Mouse (Mus musculus): ENCODE measurements around the gene Olfr816. TPM values are rescaled to one million over a fixed set of nuclear protein-coding genes. Genes with fewer than 3 reads are reported as not detected.
"Not testable (repeated sequence)": the region's sequence is repeated elsewhere in the genome, so short reads cannot be mapped to it uniquely, and the experiment has no call there.

Olfr816 gene
- total RNA-seq (2014; rRNA removed) (not detected in 2 replicates), polyA plus RNA-seq (2015; fragmentation: Nextera tagmentation; extraction: Ambion mirVana) (not detected in 2 replicates)

GRCm38 (mm10) chr10:129915497-129915896 lies at the start of gene Olfr816:
Gene Olfr816 (minus strand): TSS chr10:129915597.
- H3K27ac ChIP-seq (ENCODE audit: low read depth, low read length): no peak within 1 kb of the TSS
- ATAC-seq (ENCODE audit: low FRiP score) (no peak), DNase-seq (ENCODE audit: low spot score) (no peak)
- H3K27me3 ChIP-seq (ENCODE audit: insufficient read depth, low read length): no peaks in the 10 kb centered on the region
- no peak within 1 kb of the TSS for H3K4me3 ChIP-seq (ENCODE audit: low read depth, low read length)
- H3K4me2 ChIP-seq (ENCODE audit: low read depth, low read length, poor library complexity, severe bottlenecking): no peak within 1 kb of the TSS
- no peaks in the 10 kb centered on the region for H3K36me3 ChIP-seq (ENCODE audit: insufficient read depth, low read length)
- no peaks in the 10 kb centered on the region for H3K4me1 ChIP-seq (ENCODE audit: insufficient read depth, low read length)
- no peaks in the 10 kb centered on the region for H3K9me3 ChIP-seq (ENCODE audit: low read length)
- H3K9ac ChIP-seq (replicated peaks; ENCODE audit: low read length, poor library complexity, severe bottlenecking): no peak within 1 kb of the TSS
- TF ChIP-seq CTCF (IDR thresholded peaks at IDR 0.05): no peak
- WGBS: 61% methylated on average over 1 of the region's 1 CpGs

DNA sequence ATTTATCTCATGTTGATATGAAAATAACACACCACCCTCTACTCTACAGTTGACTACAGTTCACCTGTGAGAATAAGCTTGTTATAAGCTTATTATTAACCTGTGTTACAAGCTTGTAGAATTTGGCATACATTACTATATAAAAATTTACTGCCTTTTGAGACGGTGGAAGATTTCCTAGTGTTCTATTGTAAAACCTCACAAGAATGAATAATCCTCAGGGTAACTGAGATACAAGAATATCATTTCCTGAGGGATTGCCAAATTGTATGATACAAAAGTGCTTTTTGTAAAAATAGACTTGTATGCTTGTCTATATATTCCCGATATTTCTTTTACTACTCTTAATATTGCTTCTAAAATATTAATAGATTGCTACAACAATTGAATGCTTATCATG lies 33.6 kb upstream of the Olfr816 start, which contains the start of gene Olfr818:
Gene Olfr818 (minus strand): TSS at position 101 of the 400 bp plus-strand sequence.
- Histone ChIP-seq H3K27me3 (ENCODE audit: insufficient read depth, low read length) (no peaks in the 10 kb centered on the region), H3K4me3 (ENCODE audit: low read depth, low read length) (no peak within 1 kb of the TSS), H3K9me3 (ENCODE audit: low read length) (no peaks in the 10 kb centered on the region), H3K4me2 (ENCODE audit: low read depth, low read length, poor library complexity, severe bottlenecking) (no peak within 1 kb of the TSS), H3K27ac (ENCODE audit: low read depth, low read length) (no peak within 1 kb of the TSS), H3K36me3 (ENCODE audit: insufficient read depth, low read length) (no peaks in the 10 kb centered on the region), H3K9ac (replicated peaks; ENCODE audit: low read length, poor library complexity, severe bottlenecking) (no peak within 1 kb of the TSS), H3K4me1 (ENCODE audit: insufficient read depth, low read length) (no peaks in the 10 kb centered on the region)
- 79% methylated on average over 2 of the region's 2 CpGs for WGBS
- ATAC-seq (ENCODE audit: low FRiP score) (no peak), DNase-seq (ENCODE audit: low spot score) (no peak)
- no peak for TF ChIP-seq CTCF (IDR thresholded peaks at IDR 0.05)

- not testable (repeated sequence) for H3K4me3 ChIP-seq (ENCODE audit: low read depth, low read length); H3K9ac ChIP-seq (replicated peaks; ENCODE audit: low read length, poor library complexity, severe bottlenecking); H3K36me3 ChIP-seq (ENCODE audit: insufficient read depth, low read length); ATAC-seq (ENCODE audit: low FRiP score); DNase-seq (ENCODE audit: low spot score); H3K27ac ChIP-seq (ENCODE audit: low read depth, low read length); H3K4me1 ChIP-seq (ENCODE audit: insufficient read depth, low read length); H3K9me3 ChIP-seq (ENCODE audit: low read length); H3K27me3 ChIP-seq (ENCODE audit: insufficient read depth, low read length); H3K4me2 ChIP-seq (ENCODE audit: low read depth, low read length, poor library complexity, severe bottlenecking)
- no CpG with 5 or more reads among the region's 1 CpGs for WGBS
Measured at GRCm38 (mm10) chr10:129905767-129906166, 9.6 kb downstream of the Olfr816 start, which contains the start of gene Olfr815. Gene Olfr815 (minus strand): TSS chr10:129905867.

- Histone ChIP-seq H3K9me3 (ENCODE audit: low read length) (no peaks in the 10 kb centered on the region), H3K4me2 (ENCODE audit: low read depth, low read length, poor library complexity, severe bottlenecking) (no peak overlapping the region), H3K36me3 (ENCODE audit: insufficient read depth, low read length) (no peaks in the 10 kb centered on the region), H3K4me1 (ENCODE audit: insufficient read depth, low read length) (no peaks in the 10 kb centered on the region), H3K27ac (ENCODE audit: low read depth, low read length) (no peak overlapping the region), H3K4me3 (ENCODE audit: low read depth, low read length) (no peak overlapping the region), H3K27me3 (ENCODE audit: insufficient read depth, low read length) (no peaks in the 10 kb centered on the region), H3K9ac (replicated peaks; ENCODE audit: low read length, poor library complexity, severe bottlenecking) (no peak overlapping the region)
- 96% methylated on average over 7 of the region's 7 CpGs for WGBS
- no peak for TF ChIP-seq CTCF (IDR thresholded peaks at IDR 0.05)
- ATAC-seq (ENCODE audit: low FRiP score) (no peak), DNase-seq (ENCODE audit: low spot score) (no peak)
Measured at GRCm38 (mm10) chr10:129885934-129886333, 29.5 kb downstream of the Olfr816 start.

GRCm38 (mm10) chr10:129885496-129885895 lies 29.9 kb downstream of the Olfr816 start:
- H3K9ac ChIP-seq (replicated peaks; ENCODE audit: low read length, poor library complexity, severe bottlenecking); DNase-seq (ENCODE audit: low spot score); H3K4me3 ChIP-seq (ENCODE audit: low read depth, low read length); H3K36me3 ChIP-seq (ENCODE audit: insufficient read depth, low read length); H3K27ac ChIP-seq (ENCODE audit: low read depth, low read length); H3K4me1 ChIP-seq (ENCODE audit: insufficient read depth, low read length); H3K27me3 ChIP-seq (ENCODE audit: insufficient read depth, low read length); ATAC-seq (ENCODE audit: low FRiP score); H3K9me3 ChIP-seq (ENCODE audit: low read length); H3K4me2 ChIP-seq (ENCODE audit: low read depth, low read length, poor library complexity, severe bottlenecking): not testable (repeated sequence)
- 88% methylated on average over 6 of the region's 6 CpGs for WGBS

DNA sequence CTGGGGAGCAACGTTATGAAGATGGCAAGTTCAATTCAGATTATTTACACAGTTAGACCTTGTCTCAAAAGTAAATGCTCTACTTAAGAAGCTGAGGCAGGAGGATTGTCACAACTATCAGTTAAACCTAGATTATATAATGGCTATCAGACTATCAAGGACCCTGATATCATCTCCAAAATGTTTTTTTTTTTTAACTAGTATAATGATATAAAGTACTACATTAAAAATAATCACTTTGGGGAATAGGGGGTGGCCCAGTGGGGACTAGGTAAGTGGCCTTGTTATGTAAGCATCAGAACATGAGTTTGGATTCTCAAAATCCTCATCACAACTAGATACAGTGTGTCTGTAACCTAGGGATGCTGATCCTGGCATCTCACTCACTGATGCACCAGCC lies 35.6 kb downstream of the Olfr816 start, which contains the start of gene Olfr814:
Gene Olfr814 (minus strand): TSS at position 101 of the 400 bp plus-strand sequence.
- not testable (repeated sequence) for H3K27me3 ChIP-seq (ENCODE audit: insufficient read depth, low read length); H3K4me1 ChIP-seq (ENCODE audit: insufficient read depth, low read length); H3K36me3 ChIP-seq (ENCODE audit: insufficient read depth, low read length); H3K4me2 ChIP-seq (ENCODE audit: low read depth, low read length, poor library complexity, severe bottlenecking); ATAC-seq (ENCODE audit: low FRiP score); H3K9ac ChIP-seq (replicated peaks; ENCODE audit: low read length, poor library complexity, severe bottlenecking); H3K4me3 ChIP-seq (ENCODE audit: low read depth, low read length); H3K9me3 ChIP-seq (ENCODE audit: low read length); H3K27ac ChIP-seq (ENCODE audit: low read depth, low read length); DNase-seq (ENCODE audit: low spot score)
- no CpG with 5 or more reads among the region's 1 CpGs for WGBS

Other genes starting within 250 kb of the Olfr816 start
- gene Olfr801, start 241.7 kb downstream of the Olfr816 start, total RNA-seq (2014; rRNA removed): not detected in 2 replicates
- gene Olfr801, start 241.7 kb downstream of the Olfr816 start, polyA plus RNA-seq (2015; fragmentation: Nextera tagmentation; extraction: Ambion mirVana): not detected in 2 replicates
- not detected in 2 replicates for gene Olfr802, start 227.4 kb downstream of the Olfr816 start, total RNA-seq (2014; rRNA removed)
- gene Olfr802, start 227.4 kb downstream of the Olfr816 start, polyA plus RNA-seq (2015; fragmentation: Nextera tagmentation; extraction: Ambion mirVana): 0.04 and 0.11 TPM in 2 replicates
- not detected in 2 replicates for gene Olfr803, start 221.3 kb downstream of the Olfr816 start, total RNA-seq (2014; rRNA removed)
- not detected in 2 replicates for gene Olfr803, start 221.3 kb downstream of the Olfr816 start, polyA plus RNA-seq (2015; fragmentation: Nextera tagmentation; extraction: Ambion mirVana)
- gene Olfr804, start 212.4 kb downstream of the Olfr816 start, total RNA-seq (2014; rRNA removed): not detected in 2 replicates
- gene Olfr804, start 212.4 kb downstream of the Olfr816 start, polyA plus RNA-seq (2015; fragmentation: Nextera tagmentation; extraction: Ambion mirVana): not detected in 2 replicates
- gene Olfr805, start 186.2 kb downstream of the Olfr816 start, total RNA-seq (2014; rRNA removed): not detected in 2 replicates
- not detected in 2 replicates for gene Olfr805, start 186.2 kb downstream of the Olfr816 start, polyA plus RNA-seq (2015; fragmentation: Nextera tagmentation; extraction: Ambion mirVana)
- not detected in 2 replicates for gene Olfr806, start 173.7 kb downstream of the Olfr816 start, total RNA-seq (2014; rRNA removed)
- gene Olfr806, start 173.7 kb downstream of the Olfr816 start, polyA plus RNA-seq (2015; fragmentation: Nextera tagmentation; extraction: Ambion mirVana): not detected in 2 replicates
- gene Olfr807, start 157.8 kb downstream of the Olfr816 start, total RNA-seq (2014; rRNA removed): not detected in 2 replicates
- not detected in 2 replicates for gene Olfr807, start 157.8 kb downstream of the Olfr816 start, polyA plus RNA-seq (2015; fragmentation: Nextera tagmentation; extraction: Ambion mirVana)
- gene Olfr808, start 150.1 kb downstream of the Olfr816 start, total RNA-seq (2014; rRNA removed): not detected in 2 replicates
- gene Olfr808, start 150.1 kb downstream of the Olfr816 start, polyA plus RNA-seq (2015; fragmentation: Nextera tagmentation; extraction: Ambion mirVana): not detected in 2 replicates
- not detected in 2 replicates for gene Olfr809, start 141.0 kb downstream of the Olfr816 start, total RNA-seq (2014; rRNA removed)
- not detected in 2 replicates for gene Olfr809, start 141.0 kb downstream of the Olfr816 start, polyA plus RNA-seq (2015; fragmentation: Nextera tagmentation; extraction: Ambion mirVana)
- not detected in 2 replicates for gene Olfr810, start 120.7 kb downstream of the Olfr816 start, total RNA-seq (2014; rRNA removed)
- gene Olfr810, start 120.7 kb downstream of the Olfr816 start, polyA plus RNA-seq (2015; fragmentation: Nextera tagmentation; extraction: Ambion mirVana): not detected in 2 replicates
- gene Olfr811, start 111.2 kb downstream of the Olfr816 start, total RNA-seq (2014; rRNA removed): not detected in 2 replicates
- not detected in 2 replicates for gene Olfr811, start 111.2 kb downstream of the Olfr816 start, polyA plus RNA-seq (2015; fragmentation: Nextera tagmentation; extraction: Ambion mirVana)
- not detected in 2 replicates for gene Olfr812, start 69.5 kb downstream of the Olfr816 start, total RNA-seq (2014; rRNA removed)
- not detected in 2 replicates for gene Olfr812, start 69.5 kb downstream of the Olfr816 start, polyA plus RNA-seq (2015; fragmentation: Nextera tagmentation; extraction: Ambion mirVana)
- not detected in 2 replicates for gene Olfr813, start 60.2 kb downstream of the Olfr816 start, total RNA-seq (2014; rRNA removed)
- not detected in 2 replicates for gene Olfr813, start 60.2 kb downstream of the Olfr816 start, polyA plus RNA-seq (2015; fragmentation: Nextera tagmentation; extraction: Ambion mirVana)
- gene Olfr814, start 35.7 kb downstream of the Olfr816 start, total RNA-seq (2014; rRNA removed): not detected in 2 replicates
- gene Olfr814, start 35.7 kb downstream of the Olfr816 start, polyA plus RNA-seq (2015; fragmentation: Nextera tagmentation; extraction: Ambion mirVana): not detected in 2 replicates
- not detected in 2 replicates for gene Olfr815, start 9.7 kb downstream of the Olfr816 start, total RNA-seq (2014; rRNA removed)
- gene Olfr815, start 9.7 kb downstream of the Olfr816 start, polyA plus RNA-seq (2015; fragmentation: Nextera tagmentation; extraction: Ambion mirVana): not detected in 2 replicates
- not detected in 2 replicates for gene Olfr818, start 33.5 kb upstream of the Olfr816 start, total RNA-seq (2014; rRNA removed)
- not detected in 2 replicates for gene Olfr818, start 33.5 kb upstream of the Olfr816 start, polyA plus RNA-seq (2015; fragmentation: Nextera tagmentation; extraction: Ambion mirVana)
- gene Olfr819, start 51.7 kb upstream of the Olfr816 start, total RNA-seq (2014; rRNA removed): not detected in 2 replicates
- not detected in 2 replicates for gene Olfr819, start 51.7 kb upstream of the Olfr816 start, polyA plus RNA-seq (2015; fragmentation: Nextera tagmentation; extraction: Ambion mirVana)
- gene Olfr247, start 60.5 kb upstream of the Olfr816 start, total RNA-seq (2014; rRNA removed): not detected in 2 replicates
- not detected in 2 replicates for gene Olfr247, start 60.5 kb upstream of the Olfr816 start, polyA plus RNA-seq (2015; fragmentation: Nextera tagmentation; extraction: Ambion mirVana)
- not detected in 2 replicates for gene Gm10310, start 69.5 kb upstream of the Olfr816 start, total RNA-seq (2014; rRNA removed)
- gene Gm10310, start 69.5 kb upstream of the Olfr816 start, polyA plus RNA-seq (2015; fragmentation: Nextera tagmentation; extraction: Ambion mirVana): not detected in 2 replicates
- not detected in 2 replicates for gene Olfr820, start 97.0 kb upstream of the Olfr816 start, total RNA-seq (2014; rRNA removed)
- gene Olfr820, start 97.0 kb upstream of the Olfr816 start, polyA plus RNA-seq (2015; fragmentation: Nextera tagmentation; extraction: Ambion mirVana): not detected in 2 replicates
- gene Olfr821, start 114.8 kb upstream of the Olfr816 start, total RNA-seq (2014; rRNA removed): not detected in 2 replicates
- gene Olfr821, start 114.8 kb upstream of the Olfr816 start, polyA plus RNA-seq (2015; fragmentation: Nextera tagmentation; extraction: Ambion mirVana): not detected in 2 replicates
- not detected in 2 replicates for gene Olfr822, start 155.6 kb upstream of the Olfr816 start, total RNA-seq (2014; rRNA removed)
- gene Olfr822, start 155.6 kb upstream of the Olfr816 start, polyA plus RNA-seq (2015; fragmentation: Nextera tagmentation; extraction: Ambion mirVana): not detected in 2 replicates
- not detected in 2 replicates for gene Olfr823, start 199.8 kb upstream of the Olfr816 start, total RNA-seq (2014; rRNA removed)
- gene Olfr823, start 199.8 kb upstream of the Olfr816 start, polyA plus RNA-seq (2015; fragmentation: Nextera tagmentation; extraction: Ambion mirVana): not detected in 2 replicates
- gene Olfr824, start 214.4 kb upstream of the Olfr816 start, total RNA-seq (2014; rRNA removed): not detected in 2 replicates
- not detected in 2 replicates for gene Olfr824, start 214.4 kb upstream of the Olfr816 start, polyA plus RNA-seq (2015; fragmentation: Nextera tagmentation; extraction: Ambion mirVana)